Comparison of ENCODE assay signal across 16 mouse cellular contexts in genomic region chr19:5966786-5967185, GRCm38 (mm10). TPM values are rescaled to one million over a fixed set of nuclear protein-coding genes. Genes with fewer than 3 reads are reported as not detected.
A peak's percentile ranks its signal among the peaks of the same experiment; 100 is the strongest.
DNase-seq lines count a peak whose midpoint lies in the region; ATAC-seq and TF ChIP-seq lines count a peak whose summit lies in the region.
"Had no signal": no experiment of that assay in that cellular context is flagged by ENCODE, and none has a peak within 500 bp of the region (broad histone marks: within the 10 kb centered on the region; RNA-seq: fewer than 3 reads in every experiment).

No protein-coding gene starts in this region.

- H3K4me3 ChIP-seq in hindbrain, embryonic 12.5 days: no peak overlapping the region
- H3K4me3 ChIP-seq in hindbrain, embryonic 10.5 days: no peak overlapping the region
- H3K4me3 ChIP-seq in stomach, embryonic 15.5 days (replicated peaks): no peak overlapping the region
- no peak overlapping the region for H3K4me3 ChIP-seq in stomach, postnatal 0 days (ENCODE audit: low read depth, low read length)
- peak overlapping the region; percentile 57 for H3K4me3 ChIP-seq in erythroblast, embryonic 14.5 days (replicated peaks)
- H3K4me3 ChIP-seq in forebrain, embryonic 12.5 days (replicated peaks): no peak overlapping the region
- H3K4me3 ChIP-seq: embryonic facial prominence, embryonic 15.5 days had no signal

- TF ChIP-seq EP300 in stomach, postnatal 0 days (optimal IDR thresholded peaks at IDR 0.05): no peak

- no peak overlapping the region for H3K27ac ChIP-seq in hindbrain, embryonic 12.5 days
- H3K27ac ChIP-seq in hindbrain, embryonic 10.5 days: no peak overlapping the region
- no peak overlapping the region for H3K27ac ChIP-seq in stomach, embryonic 15.5 days
- H3K27ac ChIP-seq in stomach, postnatal 0 days (replicated peaks): no peak overlapping the region
- no peak overlapping the region for H3K27ac ChIP-seq in forebrain, embryonic 12.5 days
- H3K27ac ChIP-seq: embryonic facial prominence, embryonic 15.5 days; macrophage had no signal

- H3K9ac ChIP-seq in hindbrain, embryonic 12.5 days: peak overlapping the region; percentile 28; the same call in 1 of the 2 replicates
- H3K9ac ChIP-seq in stomach, embryonic 15.5 days: no peak overlapping the region
- no peak overlapping the region for H3K9ac ChIP-seq in stomach, postnatal 0 days (ENCODE audit: low read length)
- H3K9ac ChIP-seq in forebrain, embryonic 12.5 days: no peak overlapping the region
- H3K9ac ChIP-seq: embryonic facial prominence, embryonic 15.5 days had no signal

- no peak for ATAC-seq in hindbrain, embryonic 12.5 days (ENCODE audit: low FRiP score)
- 0 out of 2 replicates have a peak, but pooled peaks have one; percentile 28 for ATAC-seq in stomach, embryonic 15.5 days (ENCODE audit: insufficient read depth, low FRiP score, low read depth)
- ATAC-seq in stomach, postnatal 0 days (ENCODE audit: low FRiP score, low TSS enrichment): no peak
- ATAC-seq in forebrain, embryonic 12.5 days (ENCODE audit: low FRiP score): no peak
- ATAC-seq in monocyte, adult 5-6 weeks (replicated peaks; ENCODE audit: insufficient number of reproducible peaks, low FRiP score, low TSS enrichment, poor library complexity, severe bottlenecking): no peak

- no peaks in the 10 kb centered on the region for H3K27me3 ChIP-seq in hindbrain, embryonic 12.5 days
- no peaks in the 10 kb centered on the region for H3K27me3 ChIP-seq in hindbrain, embryonic 10.5 days (ENCODE audit: insufficient read depth, poor library complexity, severe bottlenecking)
- no peaks in the 10 kb centered on the region for H3K27me3 ChIP-seq in stomach, embryonic 15.5 days (replicated peaks)
- H3K27me3 ChIP-seq in stomach, postnatal 0 days (ENCODE audit: control insufficient read depth, insufficient read depth, low read length): no peaks in the 10 kb centered on the region
- peaks cover 3% of the 10 kb centered on the region; the same call in 1 of the 2 replicates for H3K27me3 ChIP-seq in erythroblast, embryonic 14.5 days (ENCODE audit: control insufficient read depth)
- no peaks in the 10 kb centered on the region for H3K27me3 ChIP-seq in forebrain, embryonic 12.5 days
- H3K27me3 ChIP-seq: embryonic facial prominence, embryonic 15.5 days had no signal

- no peak for TF ChIP-seq CTCF in stomach, postnatal 0 days (IDR thresholded peaks at IDR 0.05; ENCODE audit: low read depth)

- peaks cover 21% of the 10 kb centered on the region for H3K4me1 ChIP-seq in hindbrain, embryonic 12.5 days
- peaks cover 30% of the 10 kb centered on the region for H3K4me1 ChIP-seq in hindbrain, embryonic 10.5 days (replicated peaks)
- H3K4me1 ChIP-seq in stomach, embryonic 15.5 days: peaks cover 17% of the 10 kb centered on the region
- H3K4me1 ChIP-seq in stomach, postnatal 0 days (replicated peaks; ENCODE audit: control insufficient read depth, insufficient read depth): no peaks in the 10 kb centered on the region; the same call in 1 of the 2 replicates
- H3K4me1 ChIP-seq in erythroblast, embryonic 14.5 days (ENCODE audit: control insufficient read depth): peaks cover 80% of the 10 kb centered on the region
- H3K4me1 ChIP-seq in forebrain, embryonic 12.5 days: peaks cover 22% of the 10 kb centered on the region

- no peaks in the 10 kb centered on the region for H3K9me3 ChIP-seq in hindbrain, embryonic 12.5 days (replicated peaks)
- no peaks in the 10 kb centered on the region for H3K9me3 ChIP-seq in hindbrain, embryonic 10.5 days
- H3K9me3 ChIP-seq in stomach, embryonic 15.5 days: no peaks in the 10 kb centered on the region
- H3K9me3 ChIP-seq in stomach, postnatal 0 days (ENCODE audit: control insufficient read depth, low read length): no peaks in the 10 kb centered on the region
- H3K9me3 ChIP-seq in erythroblast, embryonic 14.5 days (ENCODE audit: control insufficient read depth, low read length): no peaks in the 10 kb centered on the region
- no peaks in the 10 kb centered on the region for H3K9me3 ChIP-seq in forebrain, embryonic 12.5 days
- H3K9me3 ChIP-seq: embryonic facial prominence, embryonic 15.5 days had no signal

- WGBS in hindbrain, embryonic 12.5 days: 65% methylated on average over 6 of the region's 6 CpGs
- WGBS in hindbrain, embryonic 10.5 days: 71% methylated on average over 6 of the region's 6 CpGs
- WGBS in stomach, embryonic 15.5 days: 62% methylated on average over 6 of the region's 6 CpGs
- 70% methylated on average over 6 of the region's 6 CpGs for WGBS in stomach, postnatal 0 days
- 81% methylated on average over 6 of the region's 6 CpGs for WGBS in forebrain, embryonic 12.5 days

- no peak for DNase-seq in hindbrain, embryonic 10.5 days (ENCODE audit: low spot score)
- DNase-seq in stomach, postnatal 0 days (ENCODE audit: low spot score): no peak
- DNase-seq: cerebellum, adult 9-11 months; kidney, adult 18-20 months; right cerebral cortex, postnatal 25 days; thymus, adult 2 months had no signal

- no peaks in the 10 kb centered on the region for H3K36me3 ChIP-seq in hindbrain, embryonic 12.5 days
- peaks cover under 1% of the 10 kb centered on the region; the same call in 1 of the 2 replicates for H3K36me3 ChIP-seq in hindbrain, embryonic 10.5 days
- H3K36me3 ChIP-seq in stomach, embryonic 15.5 days: no peaks in the 10 kb centered on the region
- H3K36me3 ChIP-seq in stomach, postnatal 0 days (ENCODE audit: control insufficient read depth, insufficient read depth, low read length): no peaks in the 10 kb centered on the region
- peaks cover 12% of the 10 kb centered on the region for H3K36me3 ChIP-seq in erythroblast, embryonic 14.5 days (ENCODE audit: control insufficient read depth)
- 0 out of 2 replicates have a peak, but pooled peaks cover under 1% of the 10 kb centered on the region for H3K36me3 ChIP-seq in forebrain, embryonic 12.5 days (replicated peaks)
- H3K36me3 ChIP-seq: embryonic facial prominence, embryonic 15.5 days had no signal

- no peak overlapping the region for H3K4me2 ChIP-seq in hindbrain, embryonic 12.5 days (replicated peaks)
- H3K4me2 ChIP-seq in stomach, embryonic 15.5 days: no peak overlapping the region
- H3K4me2 ChIP-seq in stomach, postnatal 0 days (replicated peaks; ENCODE audit: low read depth): no peak overlapping the region
- no peak overlapping the region for H3K4me2 ChIP-seq in forebrain, embryonic 12.5 days
- H3K4me2 ChIP-seq: embryonic facial prominence, embryonic 15.5 days had no signal

RNA-seq across cellular contexts. Expression of gene Pola2, which starts 2.8 kb away (rescaled TPM):
- polyA plus RNA-seq in hindbrain, embryonic 12.5 days (2016; fragmentation: Nextera tagmentation; extraction: Ambion mirVana): 47.4 and 49.2 TPM in 2 replicates
- polyA plus RNA-seq in hindbrain, embryonic 10.5 days (2016; fragmentation: Nextera tagmentation; extraction: Ambion mirVana): 83.7 and 110 TPM in 2 replicates
- polyA plus RNA-seq in stomach, embryonic 15.5 days (2015; fragmentation: Nextera tagmentation; extraction: Ambion mirVana): 60.9 and 64.2 TPM in 2 replicates
- 20.4 and 21.2 TPM in 2 replicates for polyA plus RNA-seq in stomach, postnatal 0 days (2015; fragmentation: Nextera tagmentation; extraction: Ambion mirVana)
- 6.6 and 6.8 TPM in 2 replicates for polyA plus RNA-seq in erythroblast, embryonic 14.5 days (2012)
- 76.8 and 80.4 TPM in 2 replicates for polyA plus RNA-seq in forebrain, embryonic 12.5 days (2016; fragmentation: Nextera tagmentation; extraction: Ambion mirVana)
- total RNA-seq in monocyte, adult 5-6 weeks (2017): 16.7 to 31.5 TPM (median 26.8 TPM) in 3 replicates

RNA-seq across cellular contexts. Expression of gene Slc22a20, which starts 19.2 kb away (rescaled TPM):
- polyA plus RNA-seq in hindbrain, embryonic 12.5 days (2016; fragmentation: Nextera tagmentation; extraction: Ambion mirVana): not detected in 2 replicates
- not detected in 2 replicates for polyA plus RNA-seq in hindbrain, embryonic 10.5 days (2016; fragmentation: Nextera tagmentation; extraction: Ambion mirVana)
- not detected in 2 replicates for polyA plus RNA-seq in stomach, embryonic 15.5 days (2015; fragmentation: Nextera tagmentation; extraction: Ambion mirVana)
- not detected in 2 replicates for polyA plus RNA-seq in stomach, postnatal 0 days (2015; fragmentation: Nextera tagmentation; extraction: Ambion mirVana)
- polyA plus RNA-seq in erythroblast, embryonic 14.5 days (2012): not detected in 2 replicates
- polyA plus RNA-seq in forebrain, embryonic 12.5 days (2016; fragmentation: Nextera tagmentation; extraction: Ambion mirVana): not detected in 2 replicates
- total RNA-seq in monocyte, adult 5-6 weeks (2017): not detected in 3 replicates
- total RNA-seq: layer of hippocampus, adult 8-10 months had no signal
- polyA plus RNA-seq: embryonic facial prominence, embryonic 15.5 days; heart, postnatal 0 days; limb, embryonic 11.5 days; macrophage had no signal

RNA-seq across cellular contexts. Expression of gene Cdc42ep2, which starts 42.2 kb away (rescaled TPM):
- polyA plus RNA-seq in hindbrain, embryonic 12.5 days (2016; fragmentation: Nextera tagmentation; extraction: Ambion mirVana): 5.1 and 6.1 TPM in 2 replicates
- polyA plus RNA-seq in hindbrain, embryonic 10.5 days (2016; fragmentation: Nextera tagmentation; extraction: Ambion mirVana): 2.0 and 2.9 TPM in 2 replicates
- polyA plus RNA-seq in stomach, embryonic 15.5 days (2015; fragmentation: Nextera tagmentation; extraction: Ambion mirVana): 9.6 and 11.0 TPM in 2 replicates
- 7.9 and 8.1 TPM in 2 replicates for polyA plus RNA-seq in stomach, postnatal 0 days (2015; fragmentation: Nextera tagmentation; extraction: Ambion mirVana)
- polyA plus RNA-seq in erythroblast, embryonic 14.5 days (2012): 0.10 and 0.13 TPM in 2 replicates
- 2.2 TPM in 2 replicates for polyA plus RNA-seq in forebrain, embryonic 12.5 days (2016; fragmentation: Nextera tagmentation; extraction: Ambion mirVana)
- 14.7 to 32.1 TPM (median 27.0 TPM) in 3 replicates for total RNA-seq in monocyte, adult 5-6 weeks (2017)

RNA-seq across cellular contexts. Expression of gene Capn1, which starts 48.9 kb away (rescaled TPM):
- polyA plus RNA-seq in hindbrain, embryonic 12.5 days (2016; fragmentation: Nextera tagmentation; extraction: Ambion mirVana): 5.5 and 7.7 TPM in 2 replicates
- polyA plus RNA-seq in hindbrain, embryonic 10.5 days (2016; fragmentation: Nextera tagmentation; extraction: Ambion mirVana): 5.9 and 6.5 TPM in 2 replicates
- 15.2 and 16.4 TPM in 2 replicates for polyA plus RNA-seq in stomach, embryonic 15.5 days (2015; fragmentation: Nextera tagmentation; extraction: Ambion mirVana)
- 21.2 and 21.4 TPM in 2 replicates for polyA plus RNA-seq in stomach, postnatal 0 days (2015; fragmentation: Nextera tagmentation; extraction: Ambion mirVana)
- polyA plus RNA-seq in erythroblast, embryonic 14.5 days (2012): 38.5 and 46.1 TPM in 2 replicates
- polyA plus RNA-seq in forebrain, embryonic 12.5 days (2016; fragmentation: Nextera tagmentation; extraction: Ambion mirVana): 2.0 and 3.2 TPM in 2 replicates
- total RNA-seq in monocyte, adult 5-6 weeks (2017): 45.8 to 78.2 TPM (median 59.2 TPM) in 3 replicates

RNA-seq across cellular contexts. Expression of gene Dpf2, which starts 54.0 kb away (rescaled TPM):
- 161 and 177 TPM in 2 replicates for polyA plus RNA-seq in hindbrain, embryonic 12.5 days (2016; fragmentation: Nextera tagmentation; extraction: Ambion mirVana)
- 225 TPM in 2 replicates for polyA plus RNA-seq in hindbrain, embryonic 10.5 days (2016; fragmentation: Nextera tagmentation; extraction: Ambion mirVana)
- polyA plus RNA-seq in stomach, embryonic 15.5 days (2015; fragmentation: Nextera tagmentation; extraction: Ambion mirVana): 98.7 and 118 TPM in 2 replicates
- 47.0 and 54.9 TPM in 2 replicates for polyA plus RNA-seq in stomach, postnatal 0 days (2015; fragmentation: Nextera tagmentation; extraction: Ambion mirVana)
- polyA plus RNA-seq in erythroblast, embryonic 14.5 days (2012): 2.7 and 8.5 TPM in 2 replicates
- polyA plus RNA-seq in forebrain, embryonic 12.5 days (2016; fragmentation: Nextera tagmentation; extraction: Ambion mirVana): 184 and 203 TPM in 2 replicates
- total RNA-seq in monocyte, adult 5-6 weeks (2017): 50.3 to 76.6 TPM (median 76.0 TPM) in 3 replicates
